Mouse (Mus musculus): ENCODE results near the gene Nsfl1c.

DNA sequence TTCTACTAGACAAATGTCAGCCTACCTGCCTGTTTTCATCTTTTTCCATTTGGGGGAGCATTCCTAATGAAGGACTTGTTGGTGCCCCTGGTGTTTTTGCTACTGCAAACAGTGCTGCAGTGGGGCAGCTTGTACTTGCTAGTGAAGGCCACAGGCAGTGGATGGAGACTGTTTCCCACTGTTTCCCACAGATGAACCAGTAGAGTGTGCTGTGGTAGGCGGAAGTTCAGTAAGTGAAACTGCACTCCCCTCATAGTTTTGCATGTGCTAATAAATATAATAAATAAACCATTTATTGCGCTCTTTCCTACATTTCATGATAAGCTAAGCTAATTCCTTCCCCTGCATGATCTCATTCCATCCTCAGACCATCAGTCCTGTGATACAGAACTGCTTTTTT lies 25.0 kb downstream of the Nsfl1c start:
- TF ChIP-seq CTCF (IDR thresholded peaks at IDR 0.05; ENCODE audit: low read depth), result no peak
- TF ChIP-seq EP300 (IDR thresholded peaks at IDR 0.05; ENCODE audit: low read depth), result no peak
